19 mouse cellular contexts compared by ENCODE assay signal in genomic region chr8:125750846-125751245, GRCm38 (mm10). TPM values are rescaled to one million over a fixed set of nuclear protein-coding genes. Genes with fewer than 3 reads are reported as not detected.
A peak's percentile ranks its signal among the peaks of the same experiment; 100 is the strongest.
DNase-seq lines count a peak whose midpoint lies in the region; ATAC-seq lines count a peak whose summit lies in the region.
"Had no signal": no experiment of that assay in that cellular context is flagged by ENCODE, and none has a peak within 500 bp of the region (broad histone marks: within the 10 kb centered on the region; RNA-seq: fewer than 3 reads in every experiment).

No protein-coding gene starts in this region.

- peak; percentile 4; the same call in 1 of the 2 replicates for ATAC-seq in kidney, embryonic 14.5 days (ENCODE audit: low FRiP score, low TSS enrichment)
- no peak for ATAC-seq in neural tube, embryonic 14.5 days (ENCODE audit: low read depth)
- no peak for ATAC-seq in neural tube, embryonic 15.5 days (ENCODE audit: low FRiP score)

- H3K4me1 ChIP-seq in kidney, embryonic 14.5 days (ENCODE audit: control insufficient read depth, insufficient read depth, low read length), result peaks cover 18% of the 10 kb centered on the region
- H3K4me1 ChIP-seq in neural tube, embryonic 14.5 days (ENCODE audit: control insufficient read depth, insufficient read depth, low read length), result no peaks in the 10 kb centered on the region
- peaks cover 6% of the 10 kb centered on the region; the same call in 1 of the 2 replicates for H3K4me1 ChIP-seq in neural tube, embryonic 15.5 days

- no peak overlapping the region for H3K4me3 ChIP-seq in kidney, embryonic 14.5 days (ENCODE audit: low read length)
- no peak overlapping the region for H3K4me3 ChIP-seq in neural tube, embryonic 14.5 days (ENCODE audit: low read depth, low read length)
- H3K4me3 ChIP-seq in neural tube, embryonic 15.5 days (replicated peaks), result no peak overlapping the region
- H3K4me3 ChIP-seq: heart, embryonic 10.5 days; midbrain, embryonic 12.5 days had no signal

- no peak overlapping the region for H3K4me2 ChIP-seq in kidney, embryonic 14.5 days (replicated peaks; ENCODE audit: low read depth, low read length)
- H3K4me2 ChIP-seq in neural tube, embryonic 14.5 days (ENCODE audit: low read depth, low read length), result no peak overlapping the region
- H3K4me2 ChIP-seq in neural tube, embryonic 15.5 days, result no peak overlapping the region
- H3K4me2 ChIP-seq: midbrain, embryonic 12.5 days had no signal

- DNase-seq in kidney, adult 9 months, result no peak
- DNase-seq in kidney, postnatal 4 days, result peak; percentile 39 to 61
- DNase-seq in splenic B cell, adult 2 months (ENCODE audit: low read depth, low spot score), result peak; percentile 24
- DNase-seq in adrenal gland, postnatal 10 days, result no peak
- DNase-seq in embryo, embryonic 10 days (ENCODE audit: low spot score), result no peak
- DNase-seq: adrenal gland, adult 8-10 months; cerebellum, adult 8-10 months; embryo, embryonic 11 days; gastrocnemius, postnatal 25 days; heart, postnatal 14 days; liver; right cerebral cortex, postnatal 25 days; thymus, adult 18-20 months had no signal

- H3K9ac ChIP-seq in kidney, embryonic 14.5 days (ENCODE audit: low read depth, low read length), result 0 out of 2 replicates have a peak overlapping the region, but pooled peaks have one; percentile 18
- 0 out of 2 replicates have a peak overlapping the region, but pooled peaks have one; percentile 3 for H3K9ac ChIP-seq in neural tube, embryonic 14.5 days (replicated peaks; ENCODE audit: low read depth, low read length)
- no peak overlapping the region for H3K9ac ChIP-seq in neural tube, embryonic 15.5 days (replicated peaks)
- H3K9ac ChIP-seq: midbrain, embryonic 12.5 days had no signal

- WGBS in kidney, embryonic 14.5 days, result 36% methylated on average over 8 of the region's 8 CpGs
- WGBS in neural tube, embryonic 14.5 days, result 67% methylated on average over 8 of the region's 8 CpGs
- 57% methylated on average over 8 of the region's 8 CpGs for WGBS in neural tube, embryonic 15.5 days

- H3K27ac ChIP-seq in kidney, embryonic 14.5 days (ENCODE audit: low read depth, low read length), result peak overlapping the region; percentile 51; the same call in 1 of the 2 replicates
- no peak overlapping the region for H3K27ac ChIP-seq in neural tube, embryonic 14.5 days (ENCODE audit: low read depth, low read length)
- H3K27ac ChIP-seq in neural tube, embryonic 15.5 days (replicated peaks), result no peak overlapping the region
- H3K27ac ChIP-seq: heart, embryonic 10.5 days; macrophage; midbrain, embryonic 12.5 days had no signal

- H3K9me3 ChIP-seq in kidney, embryonic 14.5 days (ENCODE audit: control insufficient read depth, low read length), result no peaks in the 10 kb centered on the region
- no peaks in the 10 kb centered on the region for H3K9me3 ChIP-seq in neural tube, embryonic 14.5 days (ENCODE audit: control insufficient read depth, low read length)
- no peaks in the 10 kb centered on the region for H3K9me3 ChIP-seq in neural tube, embryonic 15.5 days (replicated peaks)
- H3K9me3 ChIP-seq: heart, embryonic 10.5 days; midbrain, embryonic 12.5 days had no signal

- H3K36me3 ChIP-seq in kidney, embryonic 14.5 days (ENCODE audit: control insufficient read depth, insufficient read depth, low read length), result no peaks in the 10 kb centered on the region
- no peaks in the 10 kb centered on the region for H3K36me3 ChIP-seq in neural tube, embryonic 14.5 days (ENCODE audit: control insufficient read depth, insufficient read depth, low read length)
- H3K36me3 ChIP-seq in neural tube, embryonic 15.5 days, result peaks cover 11% of the 10 kb centered on the region
- no peaks in the 10 kb centered on the region for H3K36me3 ChIP-seq in splenic B cell, adult 2 months (ENCODE audit: control insufficient read depth, insufficient read depth, low read length, poor library complexity, severe bottlenecking)
- H3K36me3 ChIP-seq: heart, embryonic 10.5 days; midbrain, embryonic 12.5 days had no signal

- H3K27me3 ChIP-seq in kidney, embryonic 14.5 days (ENCODE audit: control insufficient read depth, insufficient read depth, low read length), result no peaks in the 10 kb centered on the region
- H3K27me3 ChIP-seq in neural tube, embryonic 14.5 days (ENCODE audit: control insufficient read depth, insufficient read depth, low read length), result no peaks in the 10 kb centered on the region
- no peaks in the 10 kb centered on the region for H3K27me3 ChIP-seq in neural tube, embryonic 15.5 days (replicated peaks)
- H3K27me3 ChIP-seq in splenic B cell, adult 2 months (ENCODE audit: control insufficient read depth, insufficient read depth, low read length, poor library complexity, severe bottlenecking), result no peaks in the 10 kb centered on the region
- H3K27me3 ChIP-seq: midbrain, embryonic 12.5 days had no signal

RNA-seq across cellular contexts. Expression of gene Ntpcr, which starts 21.1 kb away (rescaled TPM):
- 28.5 and 29.3 TPM in 2 replicates for polyA plus RNA-seq in kidney, embryonic 14.5 days (2014; fragmentation: Nextera tagmentation; extraction: Ambion mirVana)
- polyA plus RNA-seq in neural tube, embryonic 14.5 days (2014; fragmentation: Nextera tagmentation; extraction: Ambion mirVana), result 36.9 and 39.8 TPM in 2 replicates
- 33.1 and 36.9 TPM in 2 replicates for polyA plus RNA-seq in neural tube, embryonic 15.5 days (2015; fragmentation: Nextera tagmentation; extraction: Ambion mirVana)
- 10 to 100 TPM; 14.4 to 16.8 TPM for total RNA-seq in adrenal gland, postnatal 10 days (2021)

Comparison
In these comparisons a context has a peak if more than half of its experiments do, and no peak if none do; other contexts are left out.
1. DNase-seq: peak in kidney, postnatal 4 days (2 of 2) and splenic B cell, adult 2 months (single experiment); none in kidney, adult 9 months (single experiment), adrenal gland, postnatal 10 days (single experiment) and embryo, embryonic 10 days (single experiment).